Mouse (Mus musculus): ENCODE data around the gene Sorbs1.

GRCm38 (mm10) chr19:40401213-40401612, 112.4 kb downstream of the Sorbs1 start:
- TF ChIP-seq POLR2A (IDR thresholded peaks at IDR 0.05; ENCODE audit: low read depth, low read length) (no peak), CTCF (IDR thresholded peaks at IDR 0.05; ENCODE audit: borderline replicate concordance, insufficient read depth, low read length) (no peak)

Measured in embryonic fibroblast, embryonic 13.5 days (primary cell).